Mouse (Mus musculus) CH12.LX (cell line): ENCODE results near the gene Anxa1.

Source experiments
- CTCF ChIP-seq, 2 experiments: IDR thresholded peaks in 1 of 2; conservative IDR thresholded peaks in 1 of 2; 2 replicates each; pipeline ENCODE4 v1.5.1; 2011 to 2012; ENCODE audit warnings: low read depth in 2 of 2, low read length in 2 of 2, improper control_type of control experiment in 1 of 2, inconsistent platforms in 1 of 2, mild to moderate bottlenecking in 1 of 2, moderate library complexity in 1 of 2
- HCFC1 ChIP-seq: IDR thresholded peaks from 2 replicates; pipeline ENCODE4 v1.6.1; 2012; ENCODE audit warnings: low read depth, mild to moderate bottlenecking, inconsistent platforms, low read length, improper control_type of control experiment
- PAX5 ChIP-seq: IDR thresholded peaks from 2 replicates; pipeline ENCODE4 v1.6.1; 2012; ENCODE audit warnings: low read length, inconsistent platforms, mixed read lengths

GRCm38 (mm10) chr19:20365364-20365763, 25.4 kb downstream of the Anxa1 start:
- no peak for TF ChIP-seq PAX5
- TF ChIP-seq HCFC1, result no peak
- TF ChIP-seq CTCF (conservative IDR thresholded peaks at IDR 0.05 in 1 of 2, IDR thresholded peaks at IDR 0.05 in 1 of 2; ENCODE audit: low read depth in 2 of 2, low read length in 2 of 2), result no peak
